Mouse (Mus musculus) neural tube, embryonic 10.5 days (tissue): ENCODE measurements around the gene Chga.

Experiments used
- DNase-seq: peaks from one replicate; pipeline ENCODE4 v3.0.0-alpha.2; 2017; ENCODE audit warnings: low spot score; ENCODE audit errors: extremely low spot score

Gene Chga

DNA sequence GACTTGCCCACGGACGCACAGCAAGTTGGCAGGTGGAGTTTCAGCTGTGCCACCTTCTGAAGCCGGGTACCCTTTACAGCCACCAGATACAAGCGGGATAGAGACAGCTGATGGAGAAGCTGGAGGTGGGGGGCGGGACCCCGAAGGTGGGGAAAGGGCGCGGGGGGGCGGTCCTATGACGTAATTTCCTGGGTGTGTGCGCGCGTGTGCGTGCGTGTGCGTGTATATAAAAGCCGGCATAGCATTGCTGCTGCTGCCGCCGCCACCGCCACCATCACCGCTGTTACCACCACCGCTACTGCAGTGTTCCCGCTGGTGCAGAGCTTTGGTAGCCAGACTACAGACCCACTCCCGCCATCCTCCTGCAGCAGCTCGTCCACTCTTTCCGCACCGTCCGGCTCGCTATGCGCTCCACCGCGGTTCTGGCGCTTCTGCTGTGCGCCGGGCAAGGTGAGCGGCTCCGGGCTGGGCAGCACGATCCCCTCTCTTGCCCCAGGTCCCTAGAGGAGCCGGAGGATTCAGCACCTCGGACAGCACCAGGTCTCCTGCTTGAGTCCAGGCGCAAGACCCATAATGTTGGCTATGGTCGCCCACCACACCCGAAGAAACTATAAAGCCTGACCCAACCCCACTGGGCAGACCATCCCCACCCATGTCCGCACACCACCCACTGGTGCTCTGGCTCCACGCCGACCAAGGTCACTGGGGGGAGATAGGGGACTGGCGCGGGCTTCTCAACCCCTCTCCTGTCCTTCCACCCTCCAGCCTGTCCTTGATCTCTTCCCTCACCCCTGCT, at the start of gene Chga:
TSS of gene Chga (plus strand) at position 249 of the 796 bp plus-strand sequence.
- DNase-seq = peak; percentile 91

DNA sequence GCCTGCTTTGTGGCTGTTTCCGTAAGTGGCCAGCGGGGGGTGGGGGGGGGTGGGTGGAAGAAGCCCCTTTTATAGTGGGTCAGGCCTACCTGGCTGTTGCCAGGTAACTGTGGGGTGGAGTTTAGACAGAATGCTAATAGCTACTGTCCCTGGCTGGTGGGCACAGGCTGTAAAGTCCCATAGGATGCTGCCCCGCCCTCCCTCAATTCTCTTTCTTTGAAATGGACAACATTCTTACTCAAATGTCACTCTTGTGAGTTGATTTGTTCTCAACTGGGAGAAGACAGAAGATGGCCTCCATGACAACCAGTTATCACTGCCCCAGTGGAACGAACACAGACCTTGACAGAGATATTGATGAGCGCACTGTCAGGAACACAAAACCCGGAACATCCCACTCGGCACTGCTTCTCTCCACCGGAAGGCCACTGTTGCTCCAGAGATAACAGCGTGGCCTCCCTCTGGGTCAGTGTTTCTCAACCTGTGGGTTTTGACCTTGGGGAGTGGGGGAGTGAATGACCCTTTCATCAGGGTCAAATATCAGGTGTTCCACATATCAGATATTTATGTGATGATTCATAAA, 49.5 kb upstream of the Chga start:
- no peak for DNase-seq

DNA sequence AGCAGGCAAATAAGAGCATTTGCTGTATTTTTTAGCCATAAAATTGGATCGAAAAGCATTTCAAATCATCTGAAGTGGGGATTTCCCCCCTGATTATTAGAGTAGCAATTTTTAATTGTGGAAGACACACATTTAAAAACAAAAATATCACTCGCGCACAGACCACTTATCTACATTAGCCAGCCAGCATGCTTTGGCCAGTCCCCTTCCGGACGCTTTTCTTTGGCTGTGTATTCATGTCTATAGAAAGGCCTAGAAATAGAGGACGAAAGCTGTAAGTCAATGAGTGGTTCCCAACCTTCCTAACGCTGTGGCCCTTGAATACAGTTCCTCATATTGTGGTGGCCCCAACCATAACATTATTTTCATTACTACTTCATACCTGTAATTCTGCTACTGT, 48.8 kb upstream of the Chga start:
- no peak for DNase-seq

DNA sequence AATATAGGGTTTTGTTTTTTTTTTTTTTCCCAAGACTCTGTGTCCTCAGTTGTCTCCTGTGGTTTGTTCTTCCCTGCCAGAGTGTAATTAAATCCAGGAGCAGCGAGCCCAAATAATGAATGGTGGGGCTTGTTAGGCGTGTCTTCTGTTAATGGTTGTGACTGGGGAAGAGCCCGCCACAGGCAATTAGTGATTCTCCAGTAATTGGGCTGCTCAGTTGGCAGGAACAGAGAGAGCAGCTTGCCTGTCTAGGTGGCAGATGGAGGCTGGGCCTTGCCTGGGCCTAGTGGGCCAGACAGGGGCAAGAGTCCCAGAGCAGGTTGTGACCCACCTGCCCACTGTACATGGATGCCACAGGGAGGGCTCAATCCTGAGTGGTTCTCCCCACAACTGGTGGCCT, 43.4 kb upstream of the Chga start:
- DNase-seq = no peak

DNA sequence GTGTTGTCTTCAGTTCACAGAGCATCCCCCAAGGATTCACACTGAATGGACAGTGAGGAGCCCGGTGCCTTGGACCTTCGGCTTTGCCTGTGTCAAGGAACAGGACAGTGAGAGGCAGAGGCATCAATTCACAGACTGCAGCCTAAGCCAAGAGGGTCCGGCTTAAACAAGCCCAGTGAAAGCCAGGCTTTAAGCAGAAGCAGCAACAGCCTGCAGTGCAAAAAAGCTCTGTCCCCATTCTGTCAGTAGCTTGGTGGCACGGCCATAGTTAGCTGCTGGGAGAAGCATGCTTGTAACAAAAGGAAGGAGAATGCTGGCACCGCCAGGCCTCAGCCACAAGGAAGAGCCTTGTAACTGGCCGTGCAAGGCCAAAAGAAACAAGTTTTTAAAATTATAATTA, 40.6 kb upstream of the Chga start:
- DNase-seq = no peak

DNA sequence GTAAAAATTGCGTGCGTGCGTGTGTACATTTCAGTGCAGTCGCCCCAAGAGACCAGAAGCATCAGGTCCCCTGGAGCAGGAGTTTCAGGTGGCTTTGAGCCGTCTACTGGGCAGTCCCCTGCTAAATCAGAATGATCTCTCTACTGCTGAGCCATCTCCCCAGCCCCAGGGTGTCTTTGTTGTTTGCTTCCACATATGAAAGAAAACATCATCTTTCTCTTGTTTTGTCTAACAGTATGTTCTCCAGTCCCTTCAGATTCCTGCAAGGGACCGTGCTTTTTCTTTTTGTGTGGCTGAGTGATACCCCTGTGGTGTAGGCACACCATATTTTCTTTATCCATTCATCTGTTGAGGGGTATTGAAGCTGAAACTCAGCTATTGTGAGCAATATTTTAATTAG, 40.0 kb upstream of the Chga start:
- DNase-seq = no peak

DNA sequence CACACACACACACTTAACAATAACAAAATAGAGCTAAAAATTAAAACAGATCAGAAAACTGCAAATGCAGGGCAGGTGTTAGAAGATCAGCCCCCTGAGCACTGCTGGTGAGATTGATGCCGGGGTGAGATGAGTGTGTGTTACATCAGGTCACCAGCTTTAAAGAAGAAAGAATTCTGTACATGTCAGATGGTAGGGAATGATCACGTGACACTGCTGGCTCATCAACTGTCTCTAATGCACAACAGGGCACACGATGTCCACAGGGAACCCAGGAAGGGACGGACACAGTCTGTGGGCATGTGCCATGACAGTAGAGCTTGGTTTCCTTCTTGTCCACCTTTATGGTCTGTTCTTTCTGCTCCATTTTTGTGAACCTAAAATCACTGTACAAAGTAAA, 38.6 kb upstream of the Chga start:
- no peak for DNase-seq

DNA sequence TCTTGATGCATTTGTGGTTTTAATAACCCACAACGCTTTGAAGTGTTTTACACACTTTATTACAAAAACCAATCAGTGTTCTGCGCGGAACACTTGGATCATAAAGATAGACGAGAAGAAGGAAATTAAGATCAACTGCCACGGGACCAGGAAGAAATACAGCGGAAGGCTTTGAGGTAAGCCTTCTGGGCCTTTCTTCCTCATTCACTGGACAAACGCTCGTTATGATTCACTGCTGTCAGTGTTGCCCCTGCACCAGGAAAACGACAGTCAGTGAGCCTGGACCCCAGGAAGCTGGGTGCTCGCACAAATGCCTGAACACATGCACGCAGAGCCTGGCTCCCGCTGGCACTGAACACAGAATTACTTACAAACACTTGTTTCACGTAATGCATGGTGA, 37.1 kb upstream of the Chga start:
- no peak for DNase-seq

DNA sequence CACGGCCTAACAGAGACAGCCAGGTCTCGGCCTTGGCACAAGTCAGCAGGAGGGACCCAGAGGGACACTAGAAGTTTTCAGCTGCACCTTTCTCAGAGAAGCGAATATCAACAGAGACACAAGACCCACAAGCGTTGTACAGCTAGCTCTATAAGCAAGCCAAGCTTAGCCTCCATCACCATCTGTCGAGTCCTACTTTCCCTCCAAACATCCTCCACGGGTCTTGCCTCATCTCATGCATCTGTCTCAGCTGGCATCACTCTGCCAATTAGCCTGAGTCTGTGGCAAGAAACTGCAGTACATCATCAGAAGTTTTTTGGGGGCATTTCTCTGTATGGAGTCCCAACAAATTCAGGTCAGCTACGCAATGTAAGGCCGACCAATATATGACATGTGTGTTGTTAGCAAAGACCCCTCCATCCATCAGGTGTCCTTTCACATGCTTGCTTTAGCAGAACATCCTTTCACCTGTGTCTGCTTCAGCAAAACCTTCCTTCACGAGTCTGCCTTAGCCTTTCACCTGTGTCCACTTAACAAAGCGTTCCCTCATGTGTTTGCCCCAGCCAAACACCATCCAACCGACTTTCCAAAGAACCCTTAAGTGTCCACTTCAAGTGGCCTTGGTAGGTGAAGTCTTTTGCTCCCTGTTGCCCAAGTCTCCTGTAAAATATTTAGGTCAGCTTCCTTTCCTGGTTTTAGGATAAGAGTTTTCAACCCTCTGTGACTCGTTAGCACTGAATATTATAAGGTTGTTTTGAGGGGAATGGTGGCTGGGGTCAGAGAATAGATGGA, 34.6 kb upstream of the Chga start:
- DNase-seq = no peak

DNA sequence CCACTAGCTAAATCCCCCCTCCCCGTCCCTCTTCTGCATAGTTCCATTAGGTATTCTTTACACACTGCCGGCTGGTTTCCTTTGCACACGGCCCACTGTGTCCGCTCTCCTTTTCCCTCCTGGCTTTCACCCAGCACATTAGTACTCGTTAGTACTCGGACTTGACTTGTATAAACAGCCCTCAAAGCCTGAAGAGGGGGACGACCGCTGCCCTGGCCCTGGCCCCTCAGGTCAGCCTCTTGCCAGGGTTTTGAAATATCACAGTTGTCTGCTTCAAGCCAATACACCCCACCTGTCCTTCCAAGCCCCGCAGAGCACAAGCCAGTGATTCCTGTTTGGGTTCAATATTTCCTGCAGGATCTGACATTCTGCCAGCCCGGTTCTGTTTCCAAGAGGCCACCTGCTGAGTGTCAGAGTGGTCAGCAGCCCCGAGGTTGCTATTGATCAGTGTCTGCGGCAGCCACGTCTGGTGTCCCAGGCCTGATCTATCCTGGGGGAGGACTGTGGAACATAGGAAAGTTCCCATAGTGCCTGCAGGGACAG, 32.9 kb upstream of the Chga start:
- no peak for DNase-seq

DNA sequence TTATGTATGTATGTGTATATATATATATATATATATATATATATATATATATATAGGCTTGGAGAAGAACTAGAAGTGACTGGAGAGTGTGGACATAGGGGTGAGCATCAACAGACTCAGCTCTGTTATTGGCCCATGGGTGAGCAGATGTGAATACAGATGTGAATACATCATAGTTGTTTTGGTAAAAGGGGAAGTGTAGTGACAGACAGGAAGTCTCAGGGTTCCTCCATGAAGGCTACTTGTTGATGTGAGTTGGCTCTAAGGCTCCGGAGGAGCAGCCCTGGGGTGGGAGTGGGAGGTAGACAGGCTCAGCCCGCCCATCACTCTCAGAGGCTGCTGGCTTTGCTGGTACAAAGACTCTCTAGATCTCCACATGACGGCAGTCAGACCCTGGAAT, 30.6 kb upstream of the Chga start:
- DNase-seq = no peak

DNA sequence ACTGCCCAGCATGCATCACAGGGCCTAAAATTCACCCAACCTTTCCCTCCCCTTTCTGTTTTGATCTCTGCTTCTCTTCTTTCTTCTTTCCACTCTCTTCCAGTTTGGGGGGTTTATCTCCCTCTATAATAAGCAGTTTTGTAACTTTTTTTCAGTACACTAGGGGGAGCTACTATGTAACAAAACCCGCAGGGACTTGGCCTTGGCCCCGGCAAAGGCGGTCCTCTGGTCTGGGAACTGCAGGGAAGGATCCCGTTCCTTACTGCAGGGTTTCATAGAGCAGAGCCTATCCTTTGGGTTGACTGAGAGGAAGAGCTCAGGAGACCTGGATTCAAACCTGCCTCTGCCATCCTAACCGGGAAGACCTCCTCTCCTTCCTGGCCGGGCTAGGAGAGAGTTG, 30.0 kb upstream of the Chga start:
- peak; percentile 22 for DNase-seq

DNA sequence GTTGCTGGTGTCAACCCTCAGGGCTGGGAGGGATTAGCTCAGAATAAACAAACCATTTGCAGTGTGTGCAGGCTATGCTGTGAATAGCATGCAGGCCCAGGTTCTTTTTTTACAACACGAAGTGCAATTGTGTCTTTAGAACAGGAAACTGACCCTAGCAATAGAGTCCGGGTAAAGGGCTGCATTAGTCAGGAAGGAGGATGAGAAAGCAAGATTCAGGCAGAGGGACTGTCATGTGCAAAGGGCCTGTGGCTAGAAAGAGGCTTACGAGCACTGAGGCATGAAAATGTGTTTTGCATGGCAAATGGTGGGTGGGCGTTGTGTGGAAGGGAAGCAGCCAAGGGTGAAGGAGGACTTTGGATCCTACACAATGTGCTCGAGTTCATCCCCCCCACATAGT, 26.8 kb upstream of the Chga start:
- DNase-seq = no peak

DNA sequence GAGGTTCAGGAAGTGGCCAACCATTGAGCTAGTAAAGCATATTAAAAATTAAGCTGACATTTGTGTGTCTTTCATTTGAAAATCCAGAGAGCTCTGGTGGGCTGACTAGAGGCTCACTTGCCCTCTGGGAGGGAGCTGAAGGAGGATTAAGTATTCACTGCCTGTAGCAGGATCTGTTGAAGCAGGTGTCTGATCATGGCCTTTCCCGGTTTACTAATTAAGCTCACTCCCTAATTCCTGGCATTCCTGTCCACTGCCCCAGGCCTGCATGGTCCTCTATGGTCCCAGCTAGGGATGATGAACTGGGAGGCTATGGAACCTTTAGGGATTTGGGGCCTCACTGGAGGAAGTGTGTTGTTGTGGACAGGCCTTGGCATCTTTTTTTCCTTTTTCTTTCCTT, 19.0 kb upstream of the Chga start:
- DNase-seq = no peak

DNA sequence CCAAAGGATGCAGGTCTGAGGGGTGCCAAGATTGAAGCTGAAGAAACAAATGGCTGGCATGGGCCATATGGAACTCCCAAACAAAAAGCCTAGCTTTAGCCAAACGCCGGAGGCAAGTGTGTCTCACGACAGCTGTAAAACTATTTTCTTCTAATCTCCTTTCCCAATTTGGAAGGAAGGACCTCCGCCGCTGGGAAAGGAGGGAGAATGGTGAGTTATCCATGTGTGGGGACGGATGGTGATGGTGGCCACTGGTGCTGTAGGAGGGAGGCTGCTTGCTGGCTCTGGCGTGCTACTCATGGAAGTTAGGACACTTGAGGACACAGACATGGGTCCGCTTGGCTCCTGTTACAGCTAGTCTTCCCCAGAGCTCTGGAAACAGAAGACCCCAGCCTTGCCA, 14.5 kb upstream of the Chga start:
- no peak for DNase-seq

DNA sequence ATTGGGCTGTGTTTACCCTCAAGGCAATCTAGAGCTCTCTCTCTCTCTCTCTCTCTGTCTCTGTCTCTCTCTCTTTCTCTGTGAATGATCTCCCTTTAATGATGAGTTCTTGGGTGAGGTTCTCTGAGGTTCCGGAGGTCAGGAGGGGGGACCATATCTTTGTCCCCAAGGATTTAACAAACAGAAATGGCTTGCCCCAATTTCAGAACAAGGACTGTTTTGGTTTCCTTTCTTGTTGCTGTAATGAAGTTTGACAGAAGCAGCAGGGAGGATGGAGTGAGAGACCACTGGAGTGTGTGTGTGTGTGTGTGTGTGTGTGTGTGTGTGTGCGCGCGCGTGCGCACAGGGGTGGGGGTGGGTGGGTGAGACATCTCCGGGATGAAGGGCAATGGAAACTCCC, 13.6 kb upstream of the Chga start:
- DNase-seq = no peak

DNA sequence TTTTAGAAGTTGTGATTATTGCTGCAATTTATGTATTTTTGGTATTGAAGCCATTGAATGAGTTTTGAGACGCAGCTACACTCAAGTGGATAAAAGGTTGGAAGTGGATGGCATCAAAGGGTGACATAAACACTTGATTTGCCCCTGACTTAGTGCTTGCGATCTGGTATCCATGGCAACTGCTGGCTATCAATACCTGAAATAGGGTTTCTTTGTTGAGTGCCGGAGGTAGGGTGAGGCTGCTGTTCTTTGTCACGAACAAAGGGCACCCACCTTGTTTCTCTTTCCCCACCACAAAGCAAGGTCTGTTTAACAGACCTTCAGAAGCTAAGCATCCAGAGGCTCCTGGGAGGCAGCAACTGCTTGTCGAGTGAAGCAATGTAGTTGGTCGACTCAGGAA, 9.6 kb upstream of the Chga start:
- no peak for DNase-seq

DNA sequence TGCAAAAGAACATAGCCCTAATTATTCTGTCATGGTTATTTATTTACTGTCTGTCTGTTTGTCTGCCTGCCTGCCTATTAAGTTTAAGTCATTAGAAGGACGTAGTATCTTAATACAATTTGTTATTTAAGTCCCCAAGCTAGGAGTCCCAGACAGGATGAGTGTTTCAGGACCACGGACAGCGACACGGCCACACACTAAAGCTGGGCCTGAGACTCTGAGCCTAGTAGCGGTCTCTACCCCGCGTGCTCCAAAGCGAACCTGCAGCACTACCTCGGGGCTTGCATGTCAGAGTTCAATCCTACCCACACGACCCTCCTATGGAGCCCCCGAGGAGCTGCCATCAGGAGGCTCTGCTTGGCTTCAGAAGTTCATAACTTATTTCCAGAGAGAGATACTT, 4.2 kb upstream of the Chga start:
- DNase-seq = peak; percentile 84

DNA sequence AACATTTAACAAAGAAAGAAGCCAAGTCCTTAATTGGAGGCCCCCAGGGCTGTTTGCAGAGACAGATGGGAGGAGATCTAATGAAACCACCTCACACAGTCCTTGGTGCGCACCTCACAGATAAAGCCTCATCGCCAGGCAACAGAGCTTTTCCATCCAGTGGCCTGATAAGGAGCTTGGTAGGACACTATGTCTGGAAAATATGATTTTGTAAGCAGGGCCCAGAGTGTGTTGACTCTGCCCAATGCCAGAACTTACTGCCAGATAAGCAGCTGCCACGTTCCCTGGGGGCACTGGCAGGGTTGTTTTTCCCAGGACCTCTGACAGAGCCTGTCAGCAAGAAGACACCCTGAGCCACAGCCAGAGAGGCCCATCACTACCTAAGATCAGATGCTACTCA, 3.6 kb upstream of the Chga start:
- DNase-seq = no peak

DNA sequence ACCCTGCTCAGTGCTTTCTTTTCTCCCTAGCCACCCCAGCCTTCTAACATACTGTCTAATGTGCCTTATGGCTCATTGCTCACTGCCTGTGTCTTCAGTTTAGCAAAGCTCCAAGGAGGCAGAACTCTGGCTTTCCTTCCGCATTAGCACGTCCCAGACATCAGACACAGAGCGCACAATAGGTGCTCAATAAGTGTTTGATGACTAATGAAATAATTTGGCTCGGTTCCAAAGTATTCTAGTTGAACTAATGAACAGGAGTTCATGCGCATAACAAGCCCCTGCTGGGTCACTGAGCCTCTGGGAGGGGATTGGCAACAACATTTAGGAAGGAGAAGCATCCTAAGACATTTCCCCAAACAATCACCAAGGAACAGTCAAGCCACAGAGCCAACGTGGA, 2.8 kb upstream of the Chga start:
- no peak for DNase-seq

DNA sequence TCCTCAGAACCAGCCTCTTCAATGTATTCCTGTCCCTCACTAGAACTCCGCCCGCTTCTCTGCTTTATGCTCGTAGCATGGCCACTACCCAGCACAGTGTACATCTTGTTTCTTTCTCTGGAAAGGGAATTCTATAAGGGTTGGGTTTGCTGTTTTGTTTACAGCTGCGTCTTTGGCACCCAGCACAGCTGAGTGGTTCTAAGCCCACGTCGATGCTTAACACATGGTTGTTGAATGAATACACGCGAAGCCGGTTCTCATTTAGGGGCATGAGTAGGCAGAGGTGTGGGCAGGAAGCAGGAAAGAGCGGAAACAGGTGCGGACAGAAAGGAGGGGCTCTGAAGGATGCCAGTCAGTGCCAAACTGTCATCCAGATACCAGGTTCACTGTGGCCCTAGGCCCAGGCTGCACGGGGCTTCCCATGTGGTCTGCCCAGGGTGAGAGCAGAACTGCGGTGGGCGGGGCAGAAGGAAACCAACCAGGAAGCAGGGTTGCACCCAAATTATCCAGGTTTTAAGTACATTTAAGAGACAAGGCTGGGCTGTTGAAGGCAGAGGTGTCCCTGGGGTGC, 979 bp upstream of the Chga start:
- DNase-seq = no peak

DNA sequence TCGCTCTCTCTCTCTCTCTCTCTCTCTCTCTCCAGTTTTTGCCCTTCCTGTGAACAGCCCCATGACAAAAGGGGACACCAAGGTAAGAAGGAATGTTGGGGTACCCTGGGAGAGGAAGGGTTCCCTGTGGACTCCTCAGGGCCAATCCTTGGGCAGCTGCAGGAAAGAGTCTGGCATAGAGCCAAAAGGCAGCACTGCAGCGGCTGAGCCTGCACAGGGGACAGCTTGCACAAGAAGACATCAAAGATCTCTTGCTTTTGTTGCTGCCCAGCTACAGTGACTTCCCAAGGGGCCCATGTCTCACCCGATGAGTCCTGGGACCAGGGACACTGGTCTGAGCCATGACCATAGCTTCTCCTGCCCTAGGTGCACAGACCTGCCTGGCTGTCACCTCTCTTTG, 1.1 kb downstream of the Chga start:
- DNase-seq = no peak
